Mouse (Mus musculus) liver (tissue): ENCODE data around the gene Polr2e.

Experiments used
- DNase-seq: peaks from one replicate; pipeline ENCODE4 v3.0.0-alpha.2; 2020; ENCODE audit warnings: mixed read lengths

The Polr2e gene

GRCm38 (mm10) chr10:80033511-80034391 is 5.8 kb downstream of the Polr2e start:
- DNase-seq = peak; percentile 45

GRCm38 (mm10) chr10:80032799-80033480 is 6.7 kb downstream of the Polr2e start:
- peak; percentile 58 for DNase-seq

DNA sequence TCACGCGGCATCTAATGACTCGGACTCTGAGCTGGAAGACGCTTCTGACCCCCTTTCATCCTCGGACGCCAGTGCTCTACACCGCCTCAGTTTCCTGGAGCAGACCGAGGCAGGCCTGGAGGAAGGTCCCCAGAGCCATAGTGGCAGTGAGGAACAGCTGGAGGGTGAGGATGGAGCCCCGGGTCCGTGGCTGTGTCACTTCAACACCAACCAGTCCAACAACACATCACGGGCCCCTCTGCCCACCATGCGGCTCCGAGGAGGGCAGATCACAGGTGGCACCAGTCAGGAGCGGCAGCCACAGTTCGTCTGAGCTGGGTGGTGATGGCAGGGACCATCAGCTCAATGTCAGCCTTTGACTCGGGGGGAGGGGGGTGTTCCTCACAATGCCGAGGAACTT is 8.9 kb downstream of the Polr2e start:
- no peak for DNase-seq

DNA sequence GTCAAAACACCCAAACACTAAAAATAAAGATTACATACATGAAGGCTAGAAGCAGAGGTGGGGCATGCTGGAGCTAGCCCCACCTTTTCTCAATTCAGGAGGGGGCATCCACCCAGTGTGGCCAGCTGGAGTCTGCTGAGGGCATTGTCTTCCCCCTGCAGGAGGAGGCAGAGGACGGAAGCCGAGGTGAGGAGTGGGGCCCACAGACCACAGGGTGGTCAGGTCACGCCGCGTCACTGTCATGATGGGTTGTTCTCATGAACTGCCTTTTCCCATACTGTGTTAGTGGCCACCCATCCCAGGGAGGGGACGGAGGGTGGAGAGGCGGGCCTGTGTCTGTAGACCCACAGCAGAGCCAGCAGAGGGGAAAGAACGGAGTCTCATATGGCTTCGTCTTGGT is 9.4 kb downstream of the Polr2e start:
- no peak for DNase-seq

DNA sequence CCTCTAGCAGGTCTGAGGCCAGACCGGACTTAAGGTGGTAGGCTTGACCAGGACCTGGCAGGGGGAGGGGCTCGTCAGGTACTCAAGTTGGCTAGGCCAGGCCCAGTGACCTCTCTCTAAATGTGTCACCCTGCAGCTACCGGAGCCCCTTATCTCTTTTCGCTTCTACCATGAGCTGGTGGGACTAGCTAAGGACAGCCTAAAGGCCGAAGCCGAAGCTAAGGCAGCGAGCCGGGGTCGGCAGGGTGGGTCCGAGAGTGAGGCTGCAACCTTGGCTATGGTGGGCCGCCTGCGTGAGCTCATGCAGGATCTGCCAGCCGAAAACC is 11.1 kb downstream of the Polr2e start:
- DNase-seq = no peak

DNA sequence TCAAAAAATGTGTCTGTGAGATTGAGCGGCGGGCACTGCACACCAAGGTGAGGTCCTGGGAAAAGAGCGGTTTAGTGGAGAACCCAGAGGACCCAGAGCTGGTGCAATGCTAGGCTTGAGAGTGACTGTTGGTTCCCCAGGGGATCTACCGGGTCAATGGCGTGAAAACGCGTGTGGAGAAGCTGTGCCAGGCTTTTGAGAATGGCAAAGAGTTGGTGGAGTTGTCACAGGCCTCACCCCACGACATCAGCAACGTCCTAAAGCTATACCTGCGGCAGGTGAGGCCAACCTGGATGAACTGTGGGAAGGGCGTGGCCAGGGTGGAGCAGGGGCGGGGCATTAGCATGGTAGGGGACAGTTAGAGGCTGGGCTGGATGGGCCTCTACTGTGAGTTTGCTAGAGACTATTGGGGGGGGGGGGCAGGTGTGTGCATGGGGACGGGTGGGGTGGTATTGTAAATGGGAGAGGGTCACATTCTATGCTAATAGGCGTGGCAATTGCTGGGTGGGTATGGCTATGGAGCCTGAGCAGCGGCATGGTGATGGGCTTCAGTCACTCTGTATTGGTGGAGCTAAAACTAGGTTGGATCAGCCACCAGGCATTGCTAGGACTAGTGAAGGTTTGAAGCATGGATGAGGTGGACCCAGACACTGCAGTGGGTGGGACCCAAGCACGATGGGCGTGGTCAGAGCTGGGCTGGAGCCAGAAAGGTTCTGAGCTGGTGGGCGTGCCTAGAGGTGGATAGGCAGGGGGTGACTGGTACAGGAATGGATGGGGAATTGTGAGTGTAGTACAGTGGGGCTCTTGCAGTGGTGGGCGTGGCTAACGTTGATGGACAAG is 11.7 kb downstream of the Polr2e start:
- peak; percentile 71 for DNase-seq

DNA sequence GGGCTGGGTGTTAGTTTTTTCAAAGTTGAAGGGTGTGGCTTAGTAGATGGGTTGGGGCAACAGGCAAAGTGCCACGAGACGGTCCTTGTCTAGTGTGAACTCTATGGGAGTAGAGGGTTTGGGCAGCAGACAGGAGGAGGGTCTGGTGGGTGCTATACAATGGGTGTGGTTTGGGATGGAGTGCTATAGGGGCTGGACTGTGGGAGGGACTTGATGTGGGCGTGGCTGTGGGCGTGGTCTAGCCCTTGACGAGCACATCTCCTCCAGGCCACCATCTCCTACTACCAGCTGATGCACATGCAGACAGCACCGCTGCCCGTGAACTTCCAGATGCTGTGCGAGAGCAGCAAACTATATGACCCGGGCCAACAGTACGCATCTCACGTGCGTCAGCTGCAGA is 13.7 kb downstream of the Polr2e start:
- DNase-seq = peak; percentile 72

DNA sequence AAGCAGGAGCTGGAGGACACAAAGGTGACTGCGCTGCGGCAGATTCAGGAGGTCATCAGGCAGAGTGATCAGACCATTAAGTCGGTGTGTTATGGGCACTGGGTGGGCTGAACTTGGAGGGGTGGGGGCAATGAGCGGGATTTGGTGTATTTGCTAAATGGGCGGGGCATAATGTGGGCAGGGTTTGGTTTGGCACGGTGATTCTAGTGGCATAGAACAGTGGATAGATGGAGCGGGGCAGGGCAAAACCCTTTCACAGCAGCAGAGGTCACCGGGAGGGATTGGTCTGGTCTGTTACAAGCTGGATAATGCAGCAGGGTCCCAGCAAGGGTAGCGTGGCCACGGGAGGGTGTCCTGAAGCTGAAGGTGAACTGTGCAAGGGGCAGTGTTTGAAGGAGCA is 14.1 kb downstream of the Polr2e start:
- no peak for DNase-seq

DNA sequence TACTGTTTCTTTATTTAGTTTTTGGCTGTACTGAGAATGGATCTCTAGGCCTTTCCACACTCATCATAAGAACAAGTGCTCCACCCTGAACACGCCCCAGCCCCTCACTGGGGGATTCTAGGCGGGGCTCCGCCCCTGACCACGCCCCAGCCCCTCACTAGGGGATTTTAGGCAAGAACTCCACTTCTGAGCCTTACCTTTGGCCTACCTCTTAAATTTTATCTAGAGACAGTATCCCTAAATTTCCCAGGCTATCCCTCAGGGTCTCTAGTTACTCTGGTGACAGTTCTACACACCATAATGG is 14.6 kb downstream of the Polr2e start:
- DNase-seq = no peak

- DNase-seq = no peak
Observed at GRCm38 (mm10) chr10:80024229-80025043, 15.2 kb downstream of the Polr2e start.

DNA sequence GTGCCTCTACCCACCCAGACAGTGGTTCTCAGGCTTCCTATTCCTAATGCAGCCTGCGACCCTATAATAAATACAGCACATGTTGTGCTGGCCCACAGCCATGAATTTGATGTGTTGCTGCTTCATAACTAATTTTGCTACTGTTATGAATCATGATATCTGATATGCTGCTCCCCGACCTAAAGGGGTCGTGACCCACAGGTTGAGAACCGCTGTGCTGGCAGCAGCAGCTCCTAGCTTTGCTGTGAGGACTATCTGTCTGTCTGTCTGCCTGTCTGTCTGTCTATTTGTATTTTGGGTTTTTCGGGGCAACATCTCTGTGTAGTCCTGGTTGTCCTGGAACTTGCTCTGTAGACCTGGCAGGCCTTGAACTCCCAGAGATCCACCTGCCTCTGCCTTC is 15.8 kb downstream of the Polr2e start:
- no peak for DNase-seq

GRCm38 (mm10) chr10:80022806-80023205 is 16.8 kb downstream of the Polr2e start:
- no peak for DNase-seq

DNA sequence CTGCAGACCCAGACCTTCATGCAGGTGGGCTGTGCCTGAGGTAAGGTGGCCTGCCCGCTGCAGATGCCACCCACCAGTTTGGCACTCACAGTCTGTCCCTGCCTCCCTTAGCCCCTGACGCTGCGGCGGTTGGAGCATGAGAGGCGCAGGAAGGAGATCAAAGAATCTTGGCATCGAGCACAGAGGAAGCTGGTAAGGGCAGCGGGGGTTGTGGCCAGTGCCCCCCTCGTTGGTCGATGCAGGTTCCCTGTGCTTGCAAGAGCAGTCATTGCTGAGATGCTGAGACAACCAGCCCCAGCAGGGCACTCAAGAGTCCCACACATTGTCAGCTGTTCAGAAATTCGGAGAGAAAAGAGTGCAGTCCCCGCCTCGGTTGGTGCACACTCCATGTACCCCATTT is 17.4 kb downstream of the Polr2e start:
- DNase-seq = no peak

- no peak for DNase-seq
Observed at GRCm38 (mm10) chr10:80021320-80021641, 18.3 kb downstream of the Polr2e start.

GRCm38 (mm10) chr10:80020603-80021319 is 18.8 kb downstream of the Polr2e start:
- DNase-seq = no peak

- no peak for DNase-seq
Observed at GRCm38 (mm10) chr10:80020191-80020590, 19.4 kb downstream of the Polr2e start.

- peak; percentile 59 for DNase-seq
Observed at GRCm38 (mm10) chr10:80019471-80020131, 20.0 kb downstream of the Polr2e start.

DNA sequence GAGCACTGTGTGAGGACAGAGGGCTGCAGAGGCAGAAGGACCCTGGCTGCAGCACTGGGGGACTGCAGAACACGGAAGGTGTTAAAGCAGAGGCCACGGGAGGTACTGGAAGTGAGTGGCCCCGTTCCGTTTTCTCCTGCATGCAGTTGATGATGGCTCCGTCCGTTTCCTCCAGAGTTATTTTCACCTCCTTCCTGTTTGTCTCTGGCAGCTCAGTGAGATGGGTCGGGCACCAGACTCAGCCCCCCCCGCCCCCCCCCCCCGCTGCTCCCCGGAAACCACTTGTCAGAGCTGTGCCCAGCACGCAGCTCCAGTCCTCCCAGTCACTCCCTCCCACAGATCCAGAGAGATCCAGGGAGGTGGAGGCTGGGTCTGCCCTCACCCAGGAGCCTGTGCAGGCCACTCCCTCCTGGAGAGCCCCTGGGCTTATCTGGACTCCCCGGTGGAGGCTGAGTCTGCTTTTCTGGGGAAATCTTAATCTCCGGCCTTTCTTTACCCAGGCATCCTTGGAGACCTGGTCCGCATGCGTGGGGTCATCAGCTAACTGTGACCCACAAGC is 20.8 kb downstream of the Polr2e start:
- peak; percentile 80 for DNase-seq

DNA sequence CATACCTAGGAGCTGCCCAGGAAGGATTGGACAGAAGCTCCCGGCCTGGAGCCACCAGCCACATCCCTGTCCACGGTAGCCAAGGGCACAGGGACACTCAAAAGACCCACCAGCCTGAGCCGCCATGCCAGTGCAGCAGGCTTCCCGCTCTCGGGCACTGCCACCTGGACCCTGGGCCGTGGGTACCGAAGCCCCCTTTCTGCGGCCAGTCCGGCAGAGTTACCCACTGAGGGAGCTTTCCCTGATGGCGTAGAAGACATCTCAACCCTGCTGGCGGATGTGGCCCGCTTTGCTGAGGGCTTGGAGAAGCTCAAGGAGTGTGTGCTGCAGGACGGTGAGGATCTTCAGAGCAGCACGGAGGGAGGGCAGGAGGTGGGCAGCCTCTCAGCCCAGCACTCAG is 21.8 kb downstream of the Polr2e start:
- no peak for DNase-seq

DNA sequence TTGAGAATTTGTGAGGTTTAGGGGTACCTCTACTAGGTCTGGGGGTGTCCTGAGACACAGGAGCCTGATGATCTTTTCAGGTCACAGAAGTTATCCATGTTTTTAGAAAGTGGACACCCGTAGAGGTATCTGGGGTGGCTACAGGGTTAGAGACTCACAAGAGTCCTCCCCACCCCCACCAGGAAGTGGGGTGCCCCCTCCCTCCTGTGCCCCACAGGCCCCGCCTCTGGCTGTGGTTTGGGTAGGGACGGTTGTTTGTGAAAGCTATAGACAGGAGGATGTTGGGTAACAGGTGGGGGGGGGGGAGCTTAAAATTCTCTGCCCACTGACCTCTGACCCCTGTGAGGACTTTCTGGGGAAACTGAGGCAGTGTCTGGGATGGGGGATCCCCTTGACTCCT is 22.2 kb downstream of the Polr2e start:
- peak; percentile 81 for DNase-seq

DNA sequence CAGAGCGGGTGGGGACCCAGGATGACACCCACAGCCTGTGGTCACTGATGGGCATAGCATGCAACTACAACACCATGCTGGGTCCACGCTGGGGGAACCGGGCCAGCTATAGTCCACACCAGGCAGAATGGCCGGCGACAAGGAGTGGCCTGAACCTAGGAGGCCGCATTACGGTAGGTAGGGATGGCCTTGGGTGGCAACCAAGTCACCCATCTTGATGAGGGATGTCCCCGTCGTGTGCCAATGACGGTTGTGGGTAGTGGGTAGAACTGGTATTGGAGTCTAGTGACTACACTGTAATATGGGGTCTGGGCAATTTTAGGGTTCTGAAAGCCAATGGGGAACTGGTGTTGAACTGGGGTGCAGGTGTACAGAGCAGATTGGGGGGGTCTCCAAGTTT is 22.7 kb downstream of the Polr2e start:
- DNase-seq = no peak
